Mouse (Mus musculus) adrenal gland, postnatal 10 days (tissue): Measurements from ENCODE around the gene Wdr75. TPM values are rescaled to one million over a fixed set of nuclear protein-coding genes. Genes with fewer than 3 reads are reported as not detected.

ENCODE experiments used
- DNase-seq: peaks from one replicate; pipeline ENCODE4 v3.0.0; 2021; ENCODE audit warnings: mixed read lengths
- total RNA-seq, 2 experiments: library from RNA; stranded (reverse); gene quantifications; 2 replicates each; pipeline ENCODE4 v1.2.3; 2021

The Wdr75 gene
- total RNA-seq, 2 experiments from 2014 or later = 41.5 to 42.9 TPM

DNA sequence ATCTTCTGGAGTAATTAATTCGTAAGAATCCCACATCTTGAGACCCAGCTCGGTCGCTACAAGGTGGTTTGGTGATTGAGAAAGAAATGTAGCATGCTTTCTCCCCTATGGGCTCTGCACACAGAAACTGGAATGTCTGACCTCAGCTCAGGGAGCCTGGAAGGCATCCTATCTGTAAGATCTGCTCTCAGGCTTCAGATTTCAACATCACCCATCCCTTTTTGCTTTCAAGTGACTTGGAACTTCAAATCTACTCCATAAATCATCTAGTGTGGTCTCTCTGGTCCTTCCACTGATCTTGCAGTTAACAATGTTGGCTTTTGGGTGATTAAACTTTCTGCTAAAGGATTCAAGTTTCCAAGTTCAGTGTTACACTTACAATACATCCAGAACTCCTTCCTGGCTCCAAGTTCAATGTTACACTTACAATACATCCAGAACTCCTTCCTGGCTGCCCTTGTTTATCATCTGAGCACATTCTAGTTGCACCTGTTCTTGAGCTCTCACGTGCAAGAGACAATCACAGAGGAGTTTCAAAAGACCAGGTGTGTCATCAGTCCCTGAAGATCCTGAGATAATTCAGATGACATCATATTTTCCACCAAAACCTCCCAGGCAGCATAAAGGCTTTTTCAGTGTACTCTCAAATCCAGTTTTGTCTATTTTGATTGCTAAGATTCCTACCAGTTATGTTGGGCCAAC, 40.5 kb downstream of the Wdr75 start:
- no peak for DNase-seq

DNA sequence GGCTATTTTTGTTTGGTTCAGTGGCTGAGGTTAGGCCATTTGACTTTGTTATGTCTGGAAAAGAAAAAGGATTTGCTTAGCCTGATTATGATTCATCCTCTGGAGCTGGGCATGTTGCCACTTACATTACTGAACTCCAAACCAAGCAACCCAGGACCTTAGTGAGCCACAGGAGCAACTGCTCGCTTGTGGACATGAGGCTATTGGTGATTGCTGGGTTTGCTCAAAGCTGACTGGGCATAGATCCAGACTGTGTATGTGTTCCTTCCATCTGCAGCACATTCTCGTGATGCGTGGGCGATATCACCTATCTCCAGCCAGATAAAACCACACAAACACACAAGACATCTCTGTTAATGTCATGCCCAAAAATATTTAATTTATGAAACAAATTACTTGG, 42.8 kb downstream of the Wdr75 start:
- DNase-seq = peak; percentile 80

DNA sequence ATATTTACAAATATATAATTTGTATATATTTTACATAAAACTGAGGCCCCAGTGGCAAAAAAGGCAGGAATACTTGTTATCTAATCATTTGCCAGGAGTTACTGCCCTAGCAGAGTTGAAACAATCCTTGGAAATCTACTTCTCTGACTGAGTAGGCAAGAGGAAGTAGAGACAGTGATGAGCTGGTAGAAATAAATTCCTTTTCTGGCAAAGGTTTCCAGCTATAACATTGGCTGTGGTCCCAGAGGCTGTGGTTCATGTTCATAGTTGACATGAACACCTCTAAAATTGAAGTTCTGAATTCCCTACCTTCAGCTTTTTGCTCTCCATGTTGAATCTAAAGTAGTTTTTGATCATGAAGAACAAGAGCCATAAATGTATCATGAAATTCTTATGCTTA, 43.3 kb downstream of the Wdr75 start:
- no peak for DNase-seq

DNA sequence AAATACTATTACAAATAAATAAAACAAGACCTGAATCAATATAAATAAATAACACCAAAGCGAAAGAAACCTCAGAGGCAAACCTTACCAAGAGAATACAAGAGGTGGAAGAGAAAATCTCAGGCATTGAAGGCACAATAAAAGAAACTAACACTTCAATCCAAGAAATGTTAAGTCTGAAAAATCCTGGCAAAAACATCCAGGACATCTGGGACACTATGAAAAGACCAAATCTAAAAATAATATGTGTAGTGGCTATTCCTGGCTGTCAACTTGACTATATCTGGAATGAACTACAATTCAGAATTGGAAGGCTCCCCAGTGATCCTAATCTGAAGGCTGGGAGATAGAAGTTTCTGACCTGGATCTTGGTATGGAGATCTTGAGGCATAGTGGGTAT, 50.5 kb downstream of the Wdr75 start:
- no peak for DNase-seq

DNA sequence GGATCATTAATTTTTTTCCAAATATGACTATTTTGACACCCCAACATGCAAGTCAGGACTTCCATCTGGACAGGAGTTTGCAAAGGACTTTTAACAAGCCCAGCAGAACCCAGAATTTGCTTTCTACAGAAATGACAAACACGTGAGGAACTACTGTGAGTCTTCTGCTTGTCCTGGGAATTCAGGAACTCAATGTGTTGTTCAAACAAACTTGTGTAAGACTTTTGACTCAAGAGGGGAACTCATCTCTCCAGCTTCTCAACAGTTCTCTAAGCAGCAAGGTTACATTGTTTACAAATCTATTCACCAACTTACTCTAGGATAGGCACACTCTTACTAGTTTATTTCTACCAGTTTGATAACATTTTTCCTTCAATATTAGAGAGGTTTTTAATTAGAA, 63.1 kb downstream of the Wdr75 start:
- no peak for DNase-seq

DNA sequence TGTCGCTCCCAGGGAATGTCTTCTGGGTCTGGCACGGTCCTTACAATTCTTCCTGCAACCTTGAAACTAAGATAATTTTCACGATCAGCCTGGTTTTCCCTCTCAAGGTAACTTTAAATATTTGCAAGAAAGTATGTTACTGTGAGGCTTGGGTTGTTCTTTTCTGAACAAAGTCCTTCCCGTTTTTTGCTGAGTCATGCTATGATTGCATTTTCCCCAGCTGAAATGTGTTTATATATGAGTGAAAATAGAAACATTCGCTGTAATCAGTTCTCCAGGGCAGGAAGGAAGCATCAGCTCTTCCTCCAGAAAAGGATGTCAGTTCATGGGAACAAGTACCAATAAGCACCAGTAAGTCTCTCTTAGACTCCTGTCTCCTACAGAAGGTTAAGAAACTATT, 65.4 kb downstream of the Wdr75 start:
- DNase-seq = no peak

DNA sequence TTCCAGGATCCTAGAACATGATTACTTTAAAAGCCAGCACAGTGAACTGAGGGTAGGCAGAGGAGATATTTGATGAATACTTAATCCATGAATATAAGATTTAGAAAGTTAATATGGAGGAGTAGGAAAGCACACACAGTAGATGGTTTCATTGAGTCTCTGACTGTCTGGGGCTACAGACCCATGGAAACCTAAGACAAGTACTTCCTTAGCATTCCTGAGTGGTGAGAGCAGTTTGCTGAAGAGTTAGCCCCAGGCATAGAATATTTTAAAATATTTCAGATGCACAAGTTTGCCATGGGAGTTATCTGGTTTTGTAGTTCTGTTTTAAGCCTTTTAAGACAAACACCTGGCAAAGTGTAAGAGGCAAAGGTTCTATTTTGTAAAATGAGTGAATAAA, 66.2 kb downstream of the Wdr75 start:
- no peak for DNase-seq

DNA sequence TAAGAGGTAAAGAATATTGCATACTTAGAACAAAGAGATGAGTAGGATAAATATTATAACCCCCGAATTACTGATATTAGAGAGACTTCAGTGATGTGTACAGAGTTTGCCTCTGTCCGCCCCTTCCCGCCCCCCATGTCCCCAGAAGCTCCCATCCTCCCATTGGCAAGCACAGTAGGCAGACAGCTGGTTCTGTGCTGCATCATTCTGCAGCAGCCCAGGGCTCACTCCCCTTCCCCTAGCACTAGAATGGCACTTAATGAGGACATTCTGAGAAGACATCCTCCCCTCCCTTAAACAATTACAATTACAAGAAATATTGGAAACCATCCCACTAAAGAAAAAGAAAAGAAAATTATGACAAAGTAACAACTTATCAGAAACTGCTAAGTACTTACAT, 68.7 kb downstream of the Wdr75 start:
- no peak for DNase-seq

DNA sequence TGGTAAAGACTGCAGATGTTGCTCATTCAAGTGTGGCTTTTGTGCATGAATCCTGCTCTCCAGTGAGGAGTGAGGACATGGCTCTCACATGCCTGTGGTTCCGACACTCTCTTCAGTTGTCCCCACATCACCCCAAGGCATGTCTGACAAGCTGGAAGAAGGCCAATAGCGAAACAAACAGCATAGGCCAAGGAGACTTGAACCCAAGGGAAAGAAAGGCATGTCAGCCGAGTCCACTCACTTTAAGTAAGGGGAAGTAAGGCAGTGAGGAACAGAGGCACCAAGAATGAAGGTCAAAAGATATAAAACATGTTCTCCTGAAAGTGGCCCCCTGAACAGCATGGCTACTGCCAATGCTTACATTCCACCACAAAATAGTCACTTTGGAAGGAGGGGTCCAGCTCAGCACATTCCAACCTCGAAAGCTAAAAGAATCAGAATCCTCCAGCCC, 69.6 kb downstream of the Wdr75 start:
- peak; percentile 58 for DNase-seq

DNA sequence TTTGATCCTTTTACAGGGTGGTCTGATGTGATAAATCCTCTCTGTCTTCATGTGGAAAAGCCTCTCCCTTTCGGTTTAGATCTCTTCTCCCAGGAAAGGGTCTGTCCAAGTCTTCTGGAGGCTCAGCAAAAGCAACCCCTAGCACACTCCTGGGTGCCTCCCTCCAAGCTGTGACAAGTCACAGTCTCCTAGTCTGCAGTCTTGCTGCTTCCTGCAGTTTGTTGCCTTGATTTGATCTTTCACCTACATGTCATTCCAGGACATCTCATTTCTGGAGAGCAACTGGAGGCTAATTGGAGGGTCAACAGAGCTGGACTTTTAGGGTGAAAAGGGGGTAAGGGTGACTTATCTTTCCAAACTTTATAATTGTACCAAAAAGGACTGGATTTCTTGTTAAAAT, 70.3 kb downstream of the Wdr75 start:
- peak; percentile 32 for DNase-seq

DNA sequence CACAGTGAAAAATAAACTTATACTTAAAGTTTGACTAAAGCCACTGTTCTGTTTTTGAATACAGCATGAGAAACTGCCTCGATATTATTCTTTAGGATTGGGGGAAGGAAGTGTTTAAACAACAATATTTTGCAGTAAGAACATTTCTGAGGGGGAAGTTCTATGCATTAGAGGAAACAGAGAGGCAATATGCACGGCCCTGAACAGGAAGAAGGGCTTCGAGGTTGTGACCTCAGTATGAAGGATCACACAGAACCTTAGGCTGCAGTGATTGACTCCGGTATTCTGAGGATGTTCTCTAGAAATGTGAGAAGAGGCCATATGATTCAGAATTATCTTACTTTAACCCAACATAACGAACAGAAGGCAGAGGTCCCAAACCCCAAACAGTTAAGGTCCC, 70.8 kb downstream of the Wdr75 start:
- DNase-seq = no peak

DNA sequence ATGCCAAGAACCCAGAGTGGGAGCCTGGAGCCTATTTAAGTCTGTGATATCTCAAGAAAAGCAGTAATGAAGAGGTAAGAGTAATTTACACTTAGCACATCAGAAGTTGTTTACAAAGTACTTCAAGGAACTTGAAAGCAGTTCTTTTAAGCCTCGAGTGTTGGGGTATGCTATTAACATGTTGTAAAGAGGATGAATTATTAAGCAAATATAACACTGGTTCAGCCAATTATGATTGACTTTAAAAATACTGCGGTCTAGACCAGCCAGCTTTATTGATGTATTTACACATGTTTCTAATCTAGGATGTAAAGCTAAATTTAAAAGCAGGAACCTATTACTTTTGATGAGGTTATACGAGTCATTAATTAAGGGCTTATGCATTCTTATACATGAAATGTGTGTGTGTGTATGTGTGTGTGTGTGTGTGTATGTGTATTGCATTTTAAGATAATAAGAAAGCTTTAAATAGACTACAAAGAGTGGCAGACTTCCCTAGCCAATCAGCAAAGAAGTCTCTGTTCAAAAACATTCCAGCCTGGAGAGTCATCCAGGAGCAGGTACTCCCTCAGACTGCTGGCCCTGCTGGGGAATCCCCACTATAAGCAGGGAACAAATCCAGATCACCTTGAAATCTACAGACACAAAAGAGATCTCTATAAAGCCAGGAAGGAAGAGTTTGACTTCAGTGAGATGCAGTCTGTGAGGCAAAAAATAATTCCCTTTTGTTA, 71.5 kb downstream of the Wdr75 start:
- no peak for DNase-seq

DNA sequence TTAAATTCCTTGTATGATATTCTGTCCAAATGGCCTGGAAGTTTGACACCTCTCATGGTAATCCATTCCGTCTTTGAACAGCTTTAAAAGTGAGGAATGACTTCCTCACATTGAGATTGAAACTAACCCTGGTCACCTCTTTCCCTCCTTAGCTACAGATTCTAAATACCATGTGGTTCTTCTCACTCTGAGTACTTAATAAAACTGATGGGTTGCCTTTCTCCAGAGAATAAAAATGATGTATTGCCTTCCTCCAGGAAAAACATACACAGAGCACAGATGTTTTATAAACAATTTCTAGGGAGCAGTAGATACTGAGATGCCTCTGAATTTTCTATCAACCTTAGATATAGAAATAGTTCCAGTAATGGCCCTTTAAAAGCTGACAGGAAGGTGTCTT, 73.1 kb downstream of the Wdr75 start:
- no peak for DNase-seq

DNA sequence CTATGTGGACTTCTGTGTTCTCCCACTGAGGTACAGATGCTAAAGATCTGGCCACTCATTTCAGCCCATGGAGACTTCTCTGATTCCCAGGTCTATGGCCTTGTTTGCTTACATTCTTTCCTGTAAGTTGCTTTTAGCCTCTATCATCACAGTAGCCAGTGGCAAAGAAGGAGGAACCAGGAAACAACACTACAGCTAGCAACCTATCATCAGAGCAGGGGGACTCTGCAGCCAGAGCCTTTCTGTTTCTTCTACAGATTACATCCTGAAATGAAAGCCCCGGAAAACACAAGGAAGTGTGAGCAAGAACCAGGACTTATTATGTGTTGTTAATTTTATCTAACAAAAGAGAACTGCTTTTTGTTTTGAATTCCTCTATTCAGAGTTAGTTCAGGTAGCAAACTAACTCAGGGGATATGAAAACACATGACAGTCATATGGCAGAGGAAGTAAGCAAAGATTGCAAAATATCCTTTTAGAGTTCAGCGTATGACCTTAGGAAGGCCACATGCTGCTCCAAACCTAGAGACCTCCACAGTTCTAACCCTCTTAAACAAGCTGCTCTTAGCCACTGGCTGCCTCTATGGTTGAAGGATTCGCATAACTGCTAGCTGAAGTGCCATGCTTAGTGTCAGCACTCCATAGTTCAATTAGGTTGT, 73.6 kb downstream of the Wdr75 start:
- DNase-seq = no peak

Other genes with a start within 250 kb of the Wdr75 start
- gene Gm5269, start 95.1 kb downstream of the Wdr75 start, total RNA-seq = not detected
- gene Slc40a1, start 131.4 kb downstream of the Wdr75 start, total RNA-seq = 10 to 100 TPM; 42.9 to 46.7 TPM